Mouse (Mus musculus): ENCODE measurements around the gene Prss32.
"Not testable (repeated sequence)": the region's sequence is repeated elsewhere in the genome, so short reads cannot be mapped to it uniquely, and the experiment has no call there.

The Prss32 gene

GRCm38 (mm10) chr17:23843141-23843811 lies 379 bp upstream of the Prss32 start:
- DNase-seq (ENCODE audit: low spot score) = peak; percentile 46

GRCm38 (mm10) chr17:23850028-23850427 lies 6.4 kb downstream of the Prss32 start:
- DNase-seq (ENCODE audit: low spot score) = no peak

- peak; percentile 56 for DNase-seq (ENCODE audit: low spot score)
Measured at GRCm38 (mm10) chr17:23850853-23851749, 7.4 kb downstream of the Prss32 start.

GRCm38 (mm10) chr17:23853292-23853691 lies 9.6 kb downstream of the Prss32 start:
- peak; percentile 25 for DNase-seq (ENCODE audit: low spot score)

- no peak for DNase-seq (ENCODE audit: low spot score)
Measured at GRCm38 (mm10) chr17:23854229-23854765, 10.6 kb downstream of the Prss32 start.

GRCm38 (mm10) chr17:23857193-23857592 lies 13.5 kb downstream of the Prss32 start:
- DNase-seq (ENCODE audit: low spot score) = no peak

- DNase-seq (ENCODE audit: low spot score) = no peak
Measured at GRCm38 (mm10) chr17:23857913-23858312, 14.3 kb downstream of the Prss32 start.

- no peak for DNase-seq (ENCODE audit: low spot score)
Measured at GRCm38 (mm10) chr17:23862926-23863325, 19.3 kb downstream of the Prss32 start.

- DNase-seq (ENCODE audit: low spot score) = no peak
Measured at GRCm38 (mm10) chr17:23867756-23868155, 24.1 kb downstream of the Prss32 start, which contains the start of gene Prss21. Gene Prss21 (plus strand): TSS chr17:23868056.

- no peak for DNase-seq (ENCODE audit: low spot score)
Measured at GRCm38 (mm10) chr17:23868513-23868912, 24.9 kb downstream of the Prss32 start.

GRCm38 (mm10) chr17:23873884-23874856 lies 30.5 kb downstream of the Prss32 start:
- DNase-seq (ENCODE audit: low spot score) = no peak

GRCm38 (mm10) chr17:23876741-23877140 lies 33.1 kb downstream of the Prss32 start:
- no peak for DNase-seq (ENCODE audit: low spot score)

GRCm38 (mm10) chr17:23877166-23877565 lies 33.5 kb downstream of the Prss32 start:
- DNase-seq (ENCODE audit: low spot score) = no peak

- not testable (repeated sequence) for DNase-seq (ENCODE audit: low spot score)
Measured at GRCm38 (mm10) chr17:23880576-23880975, 36.9 kb downstream of the Prss32 start, which contains the start of the genes Dcpp1 and Dcpp2. Gene Dcpp1 (plus strand): TSS chr17:23880876. Gene Dcpp2 (plus strand): TSS chr17:23880880.

All from c-Kit-positive CD71-positive TER-119-positive erythroid progenitor cells, embryonic 14.5 days (primary cell).